Mouse (Mus musculus): ENCODE data around the gene Fsip1.

Fsip1 gene

DNA sequence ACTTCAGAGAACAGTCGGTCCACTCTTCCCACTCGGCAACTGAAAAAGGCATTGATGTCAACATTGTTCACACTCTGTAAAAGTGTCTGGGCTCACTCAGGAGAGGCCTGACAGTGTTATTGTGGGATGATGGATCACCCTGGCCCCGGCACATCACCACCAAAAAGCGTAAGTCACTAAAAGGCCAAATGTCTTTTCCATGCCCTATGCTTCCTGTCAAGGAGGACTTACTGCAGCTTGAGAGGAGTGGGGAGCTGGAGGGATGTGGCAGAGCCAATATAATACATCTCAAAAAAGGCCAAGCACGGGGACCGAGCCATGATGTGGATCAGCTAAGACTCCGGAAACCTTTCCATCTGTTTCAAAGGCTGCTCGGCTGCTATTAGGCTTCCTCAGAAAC lies 2.2 kb downstream of the Fsip1 start:
- no peak for DNase-seq (ENCODE audit: low spot score)

DNA sequence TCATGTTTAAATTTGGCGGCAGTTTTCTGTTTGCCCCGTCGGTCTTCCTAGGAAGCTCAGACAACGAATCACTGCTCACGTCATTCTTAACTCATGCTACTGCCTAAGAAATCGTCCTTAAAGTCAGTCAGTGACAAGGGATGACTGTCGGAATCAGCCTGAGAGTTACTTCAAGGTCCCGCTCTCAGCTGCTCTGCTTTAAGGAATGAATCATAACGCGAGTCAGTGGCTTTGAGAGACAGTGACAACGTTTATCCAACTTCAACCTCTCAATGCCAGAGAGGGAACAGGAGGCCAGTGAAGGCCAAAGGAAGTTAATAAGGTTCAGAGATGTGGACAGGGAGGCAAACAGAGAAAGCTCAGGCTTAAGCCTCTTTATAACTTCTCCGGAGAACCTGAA lies 7.8 kb downstream of the Fsip1 start:
- no peak for DNase-seq (ENCODE audit: low spot score)

DNA sequence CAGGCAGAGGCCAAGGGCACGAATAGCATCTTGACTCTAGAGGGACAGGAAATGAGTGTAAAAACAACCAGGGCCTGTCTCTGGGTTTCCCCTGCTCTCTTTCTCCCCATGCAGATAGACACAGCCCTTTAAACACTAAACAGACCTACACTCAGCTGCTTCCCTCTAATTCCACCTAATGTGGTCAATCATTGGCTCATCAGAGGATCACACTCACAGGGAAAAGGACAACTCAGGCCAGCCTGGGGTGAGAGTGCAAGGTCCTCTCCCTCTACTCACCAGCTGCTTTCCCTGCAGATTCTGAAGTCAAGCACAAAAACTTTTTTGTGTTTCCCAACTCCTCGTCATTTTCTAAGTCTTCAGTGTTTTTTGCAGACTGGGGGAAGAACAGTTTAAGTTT lies 8.8 kb downstream of the Fsip1 start:
- no peak for DNase-seq (ENCODE audit: low spot score)

DNA sequence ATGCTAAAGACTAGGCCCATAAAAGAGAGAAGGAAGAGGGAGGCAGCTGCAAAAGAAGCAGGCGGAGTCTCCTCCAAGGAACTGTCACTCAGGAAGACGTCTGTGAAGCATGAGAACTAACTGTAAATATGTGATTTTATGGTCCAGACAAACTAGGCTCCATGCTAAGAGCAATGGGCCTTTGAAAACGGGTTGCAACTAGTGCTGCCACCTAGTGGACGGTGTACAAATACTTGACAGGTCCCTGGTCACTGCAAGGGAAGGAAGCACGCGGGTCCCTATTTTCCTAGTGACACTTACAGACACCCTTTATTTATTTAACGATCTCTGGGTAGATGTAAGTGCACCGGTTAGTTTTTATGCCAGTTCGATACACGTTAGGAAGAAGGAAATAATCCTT lies 10.9 kb downstream of the Fsip1 start:
- peak; percentile 54 for DNase-seq (ENCODE audit: low spot score)

DNA sequence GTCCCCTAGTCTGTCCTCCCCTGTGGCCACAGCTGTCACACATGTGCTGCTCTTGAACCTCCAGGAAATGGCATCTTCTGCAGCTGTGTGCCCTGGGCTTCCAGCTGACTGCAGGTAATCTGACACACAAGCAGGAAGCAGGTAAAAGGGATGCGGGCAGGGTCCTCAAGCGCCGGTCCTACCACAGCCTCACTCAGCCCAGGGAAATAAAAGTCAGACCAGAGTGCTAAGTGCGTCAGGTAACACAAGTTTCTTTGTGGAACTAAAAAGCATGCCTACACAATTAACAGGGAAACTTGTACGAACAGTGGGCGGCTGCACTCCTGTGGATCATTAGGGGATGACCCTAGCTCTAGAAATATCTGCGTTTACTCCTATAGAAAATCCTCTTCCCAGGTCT lies 20.6 kb downstream of the Fsip1 start:
- DNase-seq (ENCODE audit: low spot score), result no peak

DNA sequence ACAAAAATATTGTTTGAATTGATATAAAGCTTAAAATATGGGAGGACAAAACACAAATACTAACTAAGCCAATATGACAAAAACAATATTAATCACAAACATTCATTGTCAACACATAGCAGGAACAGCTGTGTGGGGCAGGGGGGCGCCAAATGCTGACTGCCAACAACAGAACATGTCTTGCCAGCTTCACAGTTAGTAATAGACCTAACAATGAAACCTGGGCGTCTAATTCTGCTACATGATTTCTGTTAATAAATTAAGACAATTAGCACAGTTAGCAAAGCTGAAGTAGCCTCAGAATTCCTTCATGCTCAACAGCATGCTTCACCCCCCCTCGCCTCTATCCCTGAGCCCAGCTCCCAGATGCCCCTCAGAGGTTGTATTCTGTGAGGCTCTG lies 21.2 kb downstream of the Fsip1 start:
- DNase-seq (ENCODE audit: low spot score), result no peak

DNA sequence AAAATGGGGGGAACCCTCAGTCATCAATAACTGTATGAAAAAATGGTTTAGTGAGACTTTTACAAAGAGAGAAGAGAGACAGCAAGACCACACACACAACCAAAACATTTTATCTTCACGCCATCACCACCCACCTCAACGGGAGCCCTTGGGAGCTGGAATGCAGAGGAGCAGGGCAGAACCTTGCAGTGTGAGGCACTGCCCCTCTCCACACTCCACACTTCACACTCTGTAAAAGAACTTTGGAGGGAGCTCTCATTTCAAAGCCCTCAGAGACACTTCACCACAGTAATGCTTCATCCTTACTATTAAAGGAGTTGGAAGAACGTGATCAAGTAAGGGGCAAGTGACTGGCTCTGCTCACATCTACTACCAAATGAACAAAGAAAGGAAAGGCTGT lies 26.2 kb downstream of the Fsip1 start:
- DNase-seq (ENCODE audit: low spot score), result no peak

DNA sequence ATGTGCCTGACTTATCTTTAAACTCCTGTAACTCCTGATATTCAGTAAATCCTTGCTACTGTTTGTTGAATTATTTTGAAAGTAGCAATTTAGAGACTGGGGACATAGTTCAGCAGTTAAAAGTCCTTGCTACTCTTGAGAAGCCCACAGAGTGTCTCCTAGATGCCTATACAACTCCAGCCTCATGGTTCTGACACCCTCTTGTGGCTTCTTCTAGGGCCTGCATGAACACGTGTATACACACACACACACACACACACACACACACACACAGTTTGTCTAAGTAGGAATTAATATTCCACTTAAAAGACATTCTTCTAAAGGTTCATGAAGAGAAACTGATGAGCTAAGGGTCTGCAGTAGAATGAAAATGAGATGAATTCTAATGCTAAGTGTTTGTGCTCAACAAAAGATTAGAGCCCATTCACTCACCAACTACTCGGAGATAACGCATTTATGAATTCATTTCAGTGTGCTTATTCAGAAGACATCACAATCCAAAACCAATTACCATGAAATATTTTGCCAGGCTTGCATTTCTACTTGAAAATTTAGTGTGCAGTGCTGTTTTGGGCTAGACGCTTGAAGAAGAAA lies 28.2 kb downstream of the Fsip1 start:
- no peak for DNase-seq (ENCODE audit: low spot score)

DNA sequence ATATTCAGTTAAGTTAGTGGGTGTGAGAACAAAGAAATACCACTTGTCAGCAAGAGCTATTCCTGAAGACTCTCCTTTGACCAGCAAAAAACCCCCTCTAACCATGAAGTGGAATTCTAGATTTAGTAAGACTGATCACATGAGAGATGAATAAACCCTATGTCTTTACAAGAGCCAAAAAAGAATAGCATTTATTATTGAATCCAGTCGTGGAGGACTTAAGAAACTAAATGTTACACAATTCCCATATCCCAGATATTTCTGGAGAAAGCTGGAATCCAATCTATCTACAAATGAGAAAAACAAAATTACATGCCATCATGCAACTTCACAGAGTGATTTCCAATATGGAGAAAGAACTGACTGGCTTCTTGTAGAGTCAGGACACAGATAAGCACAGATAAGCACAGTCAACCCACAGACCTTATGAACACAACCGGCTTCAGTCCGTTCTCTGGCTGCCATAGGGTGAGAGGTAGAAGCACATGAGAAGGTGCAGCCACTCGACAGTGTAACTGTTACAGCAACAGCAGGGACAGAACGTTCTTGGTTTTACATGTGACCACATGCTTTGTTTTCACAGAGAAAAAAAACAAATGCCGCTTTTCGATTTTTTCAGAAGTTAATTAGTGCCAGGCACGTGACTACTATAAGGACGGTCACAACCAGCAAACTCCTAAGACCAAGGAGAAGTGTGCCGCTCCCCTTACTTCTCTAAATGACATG lies 31.3 kb downstream of the Fsip1 start:
- no peak for DNase-seq (ENCODE audit: low spot score)

DNA sequence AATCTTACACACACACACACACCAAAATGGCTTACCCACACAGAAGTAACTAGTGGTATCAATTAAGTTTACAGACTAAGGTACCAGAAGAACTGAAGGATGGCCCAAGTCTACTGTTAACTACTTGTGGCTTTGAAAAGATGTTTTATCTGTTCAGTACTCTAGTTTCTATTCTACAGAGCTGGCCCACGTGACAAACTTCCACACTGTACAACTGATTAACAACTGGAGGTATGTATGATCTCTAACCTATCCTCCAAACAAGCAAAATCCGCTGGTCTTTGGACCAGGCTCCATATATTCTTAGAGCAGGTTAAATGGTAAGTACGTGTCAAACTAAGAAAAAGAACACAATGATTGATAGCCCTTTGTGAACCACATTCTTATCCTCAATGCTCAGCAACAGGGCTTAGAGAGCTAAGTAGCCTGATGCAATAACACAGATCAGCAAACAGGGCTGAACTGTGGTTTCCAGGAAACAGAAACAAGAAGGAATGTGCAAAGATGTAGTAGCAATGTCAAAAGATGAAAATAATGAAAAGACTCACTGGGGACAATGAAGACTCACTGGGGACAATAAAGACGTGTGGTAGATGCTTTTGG lies 38.7 kb downstream of the Fsip1 start:
- DNase-seq (ENCODE audit: low spot score), result no peak

DNA sequence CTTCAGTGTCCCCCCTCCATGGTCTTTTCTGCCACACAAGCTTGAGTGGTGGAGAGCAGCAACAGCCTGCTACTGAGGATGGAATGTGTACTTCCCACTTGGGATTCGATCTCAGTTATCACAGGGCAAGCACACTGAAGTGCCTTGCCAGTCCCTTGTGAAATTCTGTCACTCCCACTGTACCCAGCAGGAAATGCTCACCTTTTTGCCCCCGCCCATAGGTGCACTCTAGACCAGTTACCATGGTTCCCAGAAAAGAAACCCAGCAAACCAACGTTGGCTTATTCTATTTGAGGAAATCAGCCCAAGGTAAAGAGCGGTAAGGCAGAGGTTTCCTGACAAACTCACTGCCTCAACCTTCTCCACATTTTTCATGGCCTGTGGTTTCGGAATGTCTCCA lies 47.1 kb downstream of the Fsip1 start:
- DNase-seq (ENCODE audit: low spot score), result no peak

DNA sequence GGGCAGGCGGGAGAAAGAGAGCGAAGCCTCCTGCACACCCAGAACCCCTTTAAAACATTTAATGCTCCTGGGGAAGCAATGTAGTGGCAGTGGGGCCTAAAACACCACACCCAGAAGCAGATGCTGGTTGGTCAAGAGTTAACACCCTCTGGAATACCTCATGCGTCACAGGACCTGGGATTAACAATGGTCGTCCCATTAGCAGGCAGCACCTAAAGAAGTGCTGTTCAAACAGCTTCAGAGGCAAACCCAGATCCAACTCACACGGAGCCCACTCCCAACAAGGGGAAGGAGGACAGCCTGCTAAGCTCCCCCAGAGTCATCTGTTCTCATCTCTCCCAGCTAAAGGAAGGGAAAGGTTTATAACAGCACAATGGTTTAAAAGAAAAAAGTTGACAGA lies 48.1 kb downstream of the Fsip1 start:
- DNase-seq (ENCODE audit: low spot score), result no peak

DNA sequence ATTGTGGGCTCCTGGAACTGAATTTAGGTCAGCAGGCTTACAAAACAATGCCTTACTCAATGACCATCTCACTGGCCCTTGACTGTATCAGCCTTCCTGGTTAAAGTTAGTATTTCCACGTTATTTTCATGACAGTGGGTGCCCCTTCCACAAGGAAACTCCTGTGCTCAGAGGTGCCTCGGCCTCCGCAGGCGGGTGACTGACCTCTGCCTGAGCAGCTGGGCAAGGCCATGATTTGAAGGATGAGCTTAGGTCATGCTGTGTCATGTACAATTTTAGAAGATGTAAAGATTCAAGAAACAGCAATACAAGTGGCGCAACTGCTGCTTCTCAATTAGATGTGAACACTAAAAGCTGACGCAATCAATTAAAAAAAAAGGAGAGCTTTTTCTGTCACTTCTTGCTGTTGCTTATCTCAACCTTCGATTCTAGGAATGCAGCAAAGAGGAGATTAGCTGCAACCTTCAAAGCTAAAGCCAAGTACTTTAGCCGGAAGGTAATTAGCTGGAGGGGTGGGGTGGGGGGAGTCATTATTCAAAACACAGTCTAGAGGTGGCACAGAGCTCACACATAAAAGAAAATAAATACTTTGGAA lies 50.7 kb downstream of the Fsip1 start:
- no peak for DNase-seq (ENCODE audit: low spot score)

DNA sequence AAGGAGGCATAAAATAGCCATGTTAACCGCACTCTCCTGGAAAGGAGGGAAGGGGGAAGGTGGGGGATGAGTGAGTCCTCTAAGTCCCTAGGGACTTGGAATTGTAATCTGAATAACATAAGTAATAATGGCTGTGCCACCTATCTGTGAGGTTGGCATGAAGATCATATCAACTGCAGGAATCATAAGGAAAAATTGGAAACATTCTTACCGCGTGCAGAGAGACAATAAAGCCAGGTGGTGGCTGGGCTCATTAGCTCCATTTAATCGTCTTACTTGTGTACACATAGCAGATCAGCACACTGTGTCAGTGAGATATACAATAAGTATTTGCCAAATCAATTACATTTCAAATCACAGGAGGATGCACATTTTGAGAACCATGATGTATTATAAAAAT lies 52.1 kb downstream of the Fsip1 start:
- no peak for DNase-seq (ENCODE audit: low spot score)

DNA sequence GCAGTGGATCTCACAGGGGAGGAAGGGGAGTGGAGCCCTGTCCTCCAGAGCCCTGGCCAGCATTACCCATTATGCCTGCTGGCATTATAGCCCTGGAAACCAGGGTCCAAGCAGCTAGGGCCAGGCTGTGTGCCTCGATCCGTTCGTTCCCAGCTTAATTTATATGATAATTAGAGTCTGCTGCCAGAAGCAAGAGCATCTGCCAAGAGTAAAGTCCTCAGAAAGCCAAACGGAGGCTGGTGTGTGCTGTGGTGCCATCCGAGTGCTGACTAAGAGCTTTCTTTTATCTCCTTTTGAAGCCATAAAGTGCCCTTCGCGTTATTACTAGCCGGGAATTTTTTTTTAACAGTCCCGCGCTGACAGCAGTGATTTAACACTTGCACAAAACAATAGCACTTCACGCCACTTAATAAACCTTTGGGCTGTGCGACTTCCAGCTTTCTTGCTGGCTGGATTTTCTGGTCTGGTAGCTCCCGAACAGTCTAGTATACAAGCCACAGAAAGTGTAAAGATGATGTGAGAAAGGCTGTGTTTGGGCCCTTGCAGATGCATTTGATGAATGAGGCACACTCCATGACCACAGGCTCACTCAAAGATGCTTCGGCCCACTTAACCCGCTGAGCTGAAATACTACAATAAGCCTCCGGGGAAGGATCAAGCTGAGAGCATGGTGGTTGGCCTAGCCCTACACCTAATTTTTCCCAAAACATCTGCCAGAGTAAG lies 52.9 kb downstream of the Fsip1 start:
- no peak for DNase-seq (ENCODE audit: low spot score)

DNA sequence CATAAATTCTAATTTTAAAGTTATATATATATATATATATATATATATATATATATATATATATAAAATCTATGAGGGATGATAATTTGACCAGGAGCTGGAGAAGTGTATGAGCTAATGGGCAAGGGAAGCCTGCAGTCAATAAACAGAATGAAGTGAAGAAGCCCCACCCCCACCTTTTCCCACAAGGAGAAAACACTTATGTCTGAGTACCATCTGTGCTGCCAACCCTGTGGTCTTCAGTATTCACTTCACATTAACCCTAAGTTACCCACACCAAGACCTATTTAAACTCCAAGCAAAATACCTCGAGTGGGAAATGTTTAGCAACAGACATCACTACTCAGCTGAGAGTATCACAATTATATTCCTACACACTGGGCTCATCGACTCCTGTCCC lies 53.8 kb downstream of the Fsip1 start:
- DNase-seq (ENCODE audit: low spot score), result no peak

DNA sequence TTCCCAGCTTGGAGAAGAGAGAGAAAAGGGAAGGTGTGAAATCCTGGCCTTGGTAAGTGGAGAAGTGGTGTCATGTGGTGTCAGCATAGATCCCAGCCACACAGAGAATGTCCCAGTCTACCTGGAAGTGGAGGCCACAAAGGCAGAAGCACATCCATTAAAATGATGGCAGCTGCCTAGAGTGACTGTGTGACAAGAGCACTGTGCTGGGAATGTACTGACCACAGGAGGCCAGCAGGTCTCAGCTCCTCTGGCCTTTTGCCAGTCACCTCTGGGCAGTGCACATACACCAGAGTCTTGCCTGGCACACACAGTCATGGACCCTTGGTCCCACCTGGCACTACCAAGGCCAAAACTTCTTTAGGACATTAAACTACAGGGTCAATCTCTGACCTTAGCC lies 54.8 kb downstream of the Fsip1 start:
- DNase-seq (ENCODE audit: low spot score), result no peak

DNA sequence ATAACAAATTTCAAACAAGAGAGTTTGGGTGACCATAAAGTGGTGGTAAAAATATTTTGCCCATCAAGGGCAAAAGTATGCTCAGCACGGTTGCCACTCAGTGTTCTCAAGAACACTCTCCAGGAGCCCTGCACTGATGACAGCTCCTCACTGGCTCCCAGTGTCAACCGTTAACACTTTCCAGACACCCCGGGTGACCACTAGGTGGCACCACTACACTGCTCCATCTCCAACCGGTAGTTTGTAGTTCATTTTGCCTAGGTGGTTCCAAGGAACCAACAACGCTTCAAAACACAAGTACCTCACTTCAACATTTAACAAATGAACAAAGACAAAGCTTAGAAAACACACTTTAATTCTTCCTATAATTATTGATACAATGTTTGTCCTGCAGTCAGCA lies 56.9 kb downstream of the Fsip1 start:
- DNase-seq (ENCODE audit: low spot score), result peak; percentile 34

DNA sequence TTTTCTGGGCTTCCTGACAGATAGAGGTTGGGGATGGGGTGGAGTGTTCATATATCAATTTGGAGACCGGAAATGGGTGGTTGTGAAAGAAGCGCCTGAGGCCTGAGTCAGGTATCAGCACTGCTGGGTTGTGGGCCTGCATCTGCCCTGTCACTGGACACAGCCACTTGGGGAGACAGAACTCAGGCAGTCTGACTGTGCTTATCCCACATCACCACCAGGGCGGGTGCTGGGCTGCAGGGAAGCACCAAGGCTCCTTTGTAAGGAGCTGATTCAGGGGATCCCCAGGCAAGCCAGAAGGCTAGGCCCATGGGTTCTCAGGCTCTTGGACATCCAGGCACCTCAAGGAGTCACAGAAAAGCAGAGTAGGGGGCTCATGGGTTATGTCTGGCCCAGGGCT lies 59.8 kb downstream of the Fsip1 start:
- DNase-seq (ENCODE audit: low spot score), result no peak

DNA sequence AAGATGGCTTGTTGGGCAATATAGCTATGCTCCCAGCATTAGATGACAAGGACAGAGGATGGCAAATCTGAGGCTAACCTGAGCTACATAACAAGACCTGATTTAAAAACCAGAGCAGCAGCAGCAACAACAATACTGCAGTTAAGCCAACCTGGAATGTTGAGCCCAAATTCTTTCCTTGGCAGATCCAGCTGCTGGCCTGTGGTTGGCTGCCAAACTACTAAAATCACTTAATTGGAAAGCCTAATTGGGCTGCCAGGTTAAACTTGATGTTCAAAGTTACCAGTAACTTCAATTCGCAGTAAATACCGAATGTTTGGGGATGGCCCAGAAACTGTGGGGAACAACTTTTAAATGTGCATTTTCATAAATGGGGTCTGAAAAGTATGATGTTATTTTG lies 74.6 kb downstream of the Fsip1 start:
- no peak for DNase-seq (ENCODE audit: low spot score)

DNA sequence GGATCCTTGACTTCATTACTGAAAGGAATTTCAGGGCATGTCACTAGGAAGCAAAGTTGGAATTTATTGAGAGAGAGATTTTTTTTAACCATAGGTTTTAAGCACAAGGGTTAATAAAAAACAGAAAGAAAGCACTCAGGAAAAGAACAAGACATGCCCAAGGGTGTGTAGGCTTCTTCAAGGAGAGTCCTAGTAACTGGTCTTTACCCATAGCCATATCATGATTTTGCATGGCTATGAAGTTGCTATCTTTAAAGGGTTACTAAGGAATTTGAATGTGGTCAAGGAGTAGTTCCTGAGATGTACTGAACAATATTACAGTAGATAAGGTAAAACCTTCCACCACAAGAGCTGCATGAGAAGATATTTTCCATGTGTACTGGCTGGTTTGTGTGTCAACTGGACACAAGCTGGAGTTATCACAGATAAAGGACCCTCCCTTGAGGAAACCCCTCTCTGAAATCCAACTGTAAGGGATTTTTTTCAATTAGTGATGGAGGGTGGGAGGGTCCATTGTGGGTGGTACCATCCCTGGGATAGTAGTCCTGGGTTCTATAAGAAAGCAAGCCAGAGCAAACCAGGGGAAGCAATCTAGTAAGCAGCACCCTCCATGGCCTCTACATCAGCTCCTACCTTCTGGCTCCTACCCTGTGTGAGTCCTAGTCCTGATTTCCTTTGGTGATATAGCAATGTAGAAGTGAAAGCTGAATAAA lies 76.7 kb downstream of the Fsip1 start:
- no peak for DNase-seq (ENCODE audit: low spot score)

DNA sequence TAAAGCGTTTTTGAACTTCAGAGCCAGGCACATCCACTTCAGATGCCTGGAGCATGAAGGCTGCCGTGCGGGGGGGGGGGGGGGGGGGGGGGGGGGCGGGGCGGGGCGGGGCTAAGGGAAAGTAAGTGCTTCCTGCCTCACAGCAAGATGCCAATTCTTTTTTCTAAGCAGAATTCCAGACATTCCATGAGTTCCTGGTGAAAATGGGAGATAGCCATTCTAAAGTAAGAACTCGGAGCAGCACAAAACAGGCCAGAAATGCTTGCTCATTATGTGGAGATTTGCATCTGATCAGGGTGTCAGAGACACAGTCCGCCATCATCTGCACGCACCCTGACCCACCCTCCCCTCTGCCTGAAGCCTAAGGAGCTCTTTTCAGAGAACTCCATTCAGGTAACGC lies 77.3 kb downstream of the Fsip1 start:
- DNase-seq (ENCODE audit: low spot score), result no peak

Measured in c-Kit-positive CD71-positive TER-119-positive erythroid progenitor cells, embryonic 14.5 days (primary cell).